In genomic region chrX:9199761-9200371, GRCm38 (mm10) we compare ENCODE assay signal across 8 mouse cellular contexts. TPM values are rescaled to one million over a fixed set of nuclear protein-coding genes. Genes with fewer than 3 reads are reported as not detected.
A peak's percentile ranks its signal among the peaks of the same experiment; 100 is the strongest.
DNase-seq lines count a peak whose midpoint lies in the region; ATAC-seq and TF ChIP-seq lines count a peak whose summit lies in the region.

Gene Lancl3, plus strand, starts transcription at chrX:9199902.

- DNase-seq in layer of hippocampus, postnatal 10 days (ENCODE audit: low spot score in 2 of 2) = peak; percentile 5 to 17
- no peak for DNase-seq in layer of hippocampus, adult 8-10 months (ENCODE audit: low spot score in 2 of 2)
- peak; percentile 22 for DNase-seq in forebrain, embryonic 14.5 days (ENCODE audit: low spot score)
- DNase-seq in liver, adult 2 months (ENCODE audit: extremely low read depth, low read depth, low spot score) = peak; percentile 9
- peak; percentile 30 for DNase-seq in urinary bladder, adult 2 months (ENCODE audit: low spot score)

- WGBS in forebrain, embryonic 14.5 days = 24% methylated on average over 48 of the region's 49 CpGs
- WGBS in hindbrain, embryonic 15.5 days = 15% methylated on average over 36 of the region's 49 CpGs
- WGBS in liver, adult 2 months = 2% methylated on average over 42 of the region's 49 CpGs

- H3K4me2 ChIP-seq in forebrain, embryonic 14.5 days (ENCODE audit: low read length) = peak within 1 kb of the TSS; percentile 61
- peak within 1 kb of the TSS; percentile 69 for H3K4me2 ChIP-seq in hindbrain, embryonic 15.5 days
- H3K4me2 ChIP-seq in myocyte (ENCODE audit: low read depth) = peak within 1 kb of the TSS; percentile 65

- H3K79me2 ChIP-seq in liver, adult 2 months (ENCODE audit: control insufficient read depth, insufficient read depth, low read length) = no peaks in the 10 kb centered on the region
- H3K79me2 ChIP-seq in myocyte (ENCODE audit: control insufficient read depth, insufficient read depth) = no peaks in the 10 kb centered on the region

- H3K27me3 ChIP-seq in forebrain, embryonic 14.5 days (replicated peaks; ENCODE audit: control insufficient read depth, insufficient read depth, low read length) = no peaks in the 10 kb centered on the region
- no peaks in the 10 kb centered on the region for H3K27me3 ChIP-seq in hindbrain, embryonic 15.5 days
- peaks cover 9% of the 10 kb centered on the region; the same call in 1 of the 2 replicates for H3K27me3 ChIP-seq in liver, adult 2 months (ENCODE audit: control insufficient read depth, insufficient read depth, low read length)
- no peaks in the 10 kb centered on the region for H3K27me3 ChIP-seq in myocyte (ENCODE audit: control insufficient read depth, insufficient read depth, insufficient read length)

- H3K4me1 ChIP-seq in forebrain, embryonic 14.5 days (ENCODE audit: control insufficient read depth, insufficient read depth, low read length) = no peaks in the 10 kb centered on the region
- H3K4me1 ChIP-seq in hindbrain, embryonic 15.5 days (replicated peaks) = no peaks in the 10 kb centered on the region
- H3K4me1 ChIP-seq in liver, adult 2 months (ENCODE audit: control insufficient read depth, insufficient read depth, low read length) = peaks cover 4% of the 10 kb centered on the region; the same call in 1 of the 2 replicates

- no peaks in the 10 kb centered on the region for H3K9me3 ChIP-seq in forebrain, embryonic 14.5 days (replicated peaks; ENCODE audit: control insufficient read depth, low read length)
- no peaks in the 10 kb centered on the region for H3K9me3 ChIP-seq in hindbrain, embryonic 15.5 days

- H3K9ac ChIP-seq in forebrain, embryonic 14.5 days (ENCODE audit: low read length) = peak within 1 kb of the TSS; percentile 63
- H3K9ac ChIP-seq in hindbrain, embryonic 15.5 days = peak within 1 kb of the TSS; percentile 46
- 0 out of 2 replicates have a peak within 1 kb of the TSS, but pooled peaks have one; percentile 30 for H3K9ac ChIP-seq in liver, adult 2 months (ENCODE audit: low read depth, low read length)

- no peaks in the 10 kb centered on the region for H3K36me3 ChIP-seq in forebrain, embryonic 14.5 days (ENCODE audit: control insufficient read depth, insufficient read depth, low read length)
- H3K36me3 ChIP-seq in hindbrain, embryonic 15.5 days = no peaks in the 10 kb centered on the region
- no peaks in the 10 kb centered on the region for H3K36me3 ChIP-seq in liver, adult 2 months (ENCODE audit: control insufficient read depth, insufficient read depth, low read length)
- no peaks in the 10 kb centered on the region for H3K36me3 ChIP-seq in myocyte (ENCODE audit: control insufficient read depth, insufficient read depth)

- no peak for TF ChIP-seq POLR2A in liver, adult 2 months (IDR thresholded peaks at IDR 0.05; ENCODE audit: extremely low read depth, insufficient read depth, low read length)
- TF ChIP-seq POLR2A in myocyte (IDR thresholded peaks at IDR 0.05; ENCODE audit: insufficient read length, low read depth) = peak; percentile 33

- no peak for TF ChIP-seq CTCF in liver, adult 2 months (IDR thresholded peaks at IDR 0.05; ENCODE audit: low read depth, low read length)

- H3ac ChIP-seq in myocyte (ENCODE audit: control insufficient read depth, insufficient read length) = peak within 1 kb of the TSS; percentile 42

- H3K27ac ChIP-seq in forebrain, embryonic 14.5 days (ENCODE audit: low read depth, low read length) = no peak within 1 kb of the TSS; the same call in 1 of the 2 replicates
- H3K27ac ChIP-seq in hindbrain, embryonic 15.5 days (replicated peaks) = peak within 1 kb of the TSS; percentile 48
- no peak within 1 kb of the TSS for H3K27ac ChIP-seq in liver, adult 2 months (replicated peaks; ENCODE audit: insufficient read depth, low read depth, low read length)

- ATAC-seq in cerebellum, adult (ENCODE audit: insufficient number of reproducible peaks, low FRiP score, low TSS enrichment) = peak; percentile 84
- peak; percentile 68 for ATAC-seq in forebrain, embryonic 14.5 days
- ATAC-seq in hindbrain, embryonic 15.5 days (ENCODE audit: low FRiP score, low read depth) = peak; percentile 70

- H3K4me3 ChIP-seq in forebrain, embryonic 14.5 days (ENCODE audit: low read depth, low read length) = peak within 1 kb of the TSS; percentile 43
- peak within 1 kb of the TSS; percentile 53 for H3K4me3 ChIP-seq in hindbrain, embryonic 15.5 days
- H3K4me3 ChIP-seq in liver, adult 2 months (ENCODE audit: insufficient read depth, low read depth, low read length) = peak within 1 kb of the TSS; percentile 56
- H3K4me3 ChIP-seq in myocyte = peak within 1 kb of the TSS; percentile 12

TF ChIP-seq in myocyte, 11 proteins besides CTCF, POLR2A, EP300 and RAD21:
- TF ChIP-seq SRF (IDR thresholded peaks at IDR 0.05; ENCODE audit: control insufficient read depth, insufficient read length, low read depth) (no peak), CEBPB (IDR thresholded peaks at IDR 0.05; ENCODE audit: insufficient read depth, poor library complexity, severe bottlenecking) (no peak), REST (IDR thresholded peaks at IDR 0.05; ENCODE audit: insufficient read depth, insufficient read length) (no peak), MYOD1 (IDR thresholded peaks at IDR 0.05; ENCODE audit: control insufficient read depth in 1 of 3, insufficient read length in 2 of 3, low read depth in 2 of 3) (no peak), USF1 (IDR thresholded peaks at IDR 0.05; ENCODE audit: low read depth) (no peak), MAX (IDR thresholded peaks at IDR 0.05; ENCODE audit: low read depth) (no peak), POLR2AphosphoS2 (IDR thresholded peaks at IDR 0.05; ENCODE audit: insufficient read length, low read depth) (no peak), E2F4 (IDR thresholded peaks at IDR 0.05; ENCODE audit: insufficient read depth) (no peak), TCF3 (IDR thresholded peaks at IDR 0.05; ENCODE audit: insufficient read length, low read depth) (no peak), MYOG (IDR thresholded peaks at IDR 0.05; ENCODE audit: control insufficient read depth in 1 of 3, insufficient read depth in 1 of 3, insufficient read length in 2 of 3, low read depth in 2 of 3) (no peak), TCF12 (IDR thresholded peaks at IDR 0.05; ENCODE audit: insufficient read depth, poor library complexity, severe bottlenecking) (no peak)
TF ChIP-seq in myocyte: peak in this region for 0.

RNA-seq across cellular contexts. Expression of gene Lancl3, which starts in this region (rescaled TPM):
- total RNA-seq in layer of hippocampus, postnatal 10 days (2021) = 1 to 10 TPM; 3.9 to 5.5 TPM
- total RNA-seq in layer of hippocampus, adult 8-10 months (2022) = 1 to 10 TPM; 5.0 to 6.1 (median 5.9) TPM
- polyA plus RNA-seq in forebrain, embryonic 14.5 days (2014; fragmentation: Nextera tagmentation; extraction: Ambion mirVana) = 2.9 and 4.7 TPM in 2 replicates
- polyA plus RNA-seq in hindbrain, embryonic 15.5 days (2015; fragmentation: Nextera tagmentation; extraction: Ambion mirVana) = 5.4 and 5.5 TPM in 2 replicates
- 0.09 TPM in 1 of 2 replicates, not detected in the other for total RNA-seq in liver, adult 2 months (2014; rRNA removed)
- polyA plus RNA-seq in liver, adult 2 months (2012; rRNA removed) = 0.02 TPM in 1 of 2 replicates, not detected in the other
- 0.37 TPM for polyA plus RNA-seq in myocyte (2012; fragmentation: generic; extraction: Trizol)
- 3.4 and 3.5 TPM in 2 replicates for polyA plus RNA-seq in urinary bladder, adult 2 months (2012; rRNA removed)

Comparison
In these comparisons a context has a peak if more than half of its experiments do, and no peak if none do; other contexts are left out.
1. DNase-seq: peak in layer of hippocampus, postnatal 10 days (2 of 2), forebrain, embryonic 14.5 days (single experiment) and urinary bladder, adult 2 months (single experiment); none in layer of hippocampus, adult 8-10 months (0 of 2).
2. Peak in DNase-seq, H3K4me3 ChIP-seq and H3K9ac ChIP-seq in liver, adult 2 months; RNA of the gene not detected or under 1 TPM.
3. Peak in every context shown above with its lines, with median percentiles within 50 percentile points of each other: ATAC-seq, H3K4me2 ChIP-seq, H3K4me3 ChIP-seq and H3K9ac ChIP-seq.